Mouse (Mus musculus) left cerebral cortex, adult 8-10 months (tissue): ENCODE measurements around the gene Rimbp2. TPM values are rescaled to one million over a fixed set of nuclear protein-coding genes. Genes with fewer than 3 reads are reported as not detected.
"Not testable (repeated sequence)": the region's sequence is repeated elsewhere in the genome, so short reads cannot be mapped to it uniquely, and the experiment has no call there.

Experiments used
- DNase-seq, 2 experiments: peaks; one replicate each; pipeline ENCODE4 v3.0.0; 2022; ENCODE audit warnings: low spot score in 2 of 2
- total RNA-seq, 4 experiments: library from RNA; stranded (reverse); gene quantifications; 2 replicates each; pipeline ENCODE4 v1.2.4; 2022

The Rimbp2 gene
- total RNA-seq, 4 experiments from 2014 or later, result 101 to 129 (median 109) TPM

DNA sequence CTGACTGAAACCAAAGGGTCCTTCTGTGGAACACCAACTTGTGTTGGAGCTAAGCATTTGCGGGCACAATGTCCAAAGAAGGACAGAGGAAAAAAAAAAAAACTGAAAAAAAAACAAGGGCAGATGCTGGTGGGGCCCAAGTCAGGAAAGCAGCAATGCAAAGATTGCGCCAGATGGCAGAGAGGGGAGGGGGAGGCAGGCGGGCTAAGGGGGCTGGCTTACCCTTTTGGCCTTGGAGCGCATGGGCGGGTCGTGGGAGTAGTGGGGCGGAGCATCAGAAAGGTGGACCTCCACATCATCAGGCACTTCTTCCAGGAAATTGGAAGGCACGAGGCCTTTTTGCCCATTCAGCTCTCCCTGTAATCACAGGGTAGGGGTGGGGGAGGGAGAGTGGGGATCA, 192.2 kb downstream of the Rimbp2 start:
- DNase-seq, result no peak

DNA sequence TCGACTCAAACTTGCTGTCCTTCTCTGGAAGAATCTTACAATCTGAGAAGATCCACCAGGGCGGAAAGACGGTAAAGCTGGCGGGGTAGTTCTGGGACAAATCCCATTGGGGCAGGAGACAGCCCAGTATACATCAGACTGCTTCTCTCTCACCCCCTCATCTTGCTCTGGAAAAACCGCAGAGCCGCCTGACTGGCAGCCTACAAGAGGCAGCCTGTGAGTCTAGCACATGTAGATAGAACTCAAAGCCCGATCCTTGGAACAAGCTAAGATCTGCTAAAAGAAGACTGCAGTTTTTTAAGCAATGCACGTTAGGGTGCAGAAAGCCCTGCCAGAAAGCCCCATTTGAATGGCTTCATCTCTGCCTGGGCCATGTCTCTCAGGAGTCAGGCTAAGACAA, 207.0 kb downstream of the Rimbp2 start:
- peak in 1 of 2 experiments; percentile 10 for DNase-seq

DNA sequence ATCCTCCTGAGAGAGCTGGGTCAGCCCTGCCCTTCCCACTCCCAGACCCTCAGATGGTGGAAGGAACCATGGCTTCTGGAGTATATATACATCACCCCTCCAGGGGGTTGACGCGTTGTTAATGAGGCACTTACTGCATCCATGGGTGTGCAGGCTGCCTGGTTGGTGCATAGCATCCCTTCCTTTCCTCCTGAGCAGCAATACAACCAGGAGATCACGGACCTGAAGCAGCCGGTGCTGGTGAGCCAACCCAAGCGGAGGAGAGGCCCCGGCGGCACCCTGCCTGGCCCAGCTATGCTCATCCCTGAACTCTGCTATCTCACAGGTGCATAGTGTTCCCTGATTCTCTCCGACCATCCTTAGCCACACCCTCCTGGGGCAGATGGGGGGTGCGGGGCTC, 208.1 kb downstream of the Rimbp2 start:
- peak in 1 of 2 experiments; percentile 3 for DNase-seq

DNA sequence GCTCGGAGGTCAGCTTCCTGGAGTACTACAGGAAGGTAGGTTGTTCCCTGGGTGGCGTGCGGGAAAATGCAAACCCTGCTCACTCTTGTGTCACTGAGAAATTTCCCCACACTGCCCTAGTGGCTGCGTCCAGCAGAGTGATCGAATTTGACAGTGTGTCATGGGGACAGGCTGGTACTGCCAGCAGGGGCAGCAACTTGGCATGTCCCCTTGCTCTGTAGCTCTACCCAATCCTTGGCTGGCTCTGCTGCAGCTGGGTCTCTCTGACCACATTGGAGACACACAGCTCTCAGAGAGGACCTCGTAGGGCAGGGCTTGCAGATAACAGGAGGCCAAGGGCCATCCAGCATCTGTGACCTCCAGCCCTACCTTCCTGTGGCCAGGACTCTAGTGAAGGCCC, 208.9 kb downstream of the Rimbp2 start:
- no peak for DNase-seq

DNA sequence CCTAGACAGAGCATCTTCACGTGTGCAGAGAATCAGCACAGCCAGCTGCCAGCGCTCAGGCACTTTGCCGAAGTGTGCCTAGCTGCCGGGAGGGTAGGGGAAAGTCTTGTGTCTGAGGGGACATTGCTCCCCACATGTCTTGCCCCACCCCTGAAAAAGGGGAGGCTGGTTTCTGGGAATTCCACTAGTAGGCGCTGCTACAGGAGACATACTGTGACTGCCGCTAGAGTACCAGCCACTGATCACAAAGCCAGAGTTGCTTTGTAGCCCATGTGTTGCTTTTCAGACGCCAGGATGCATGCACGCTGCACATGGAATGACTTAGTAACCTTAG, 213.5 kb downstream of the Rimbp2 start:
- no peak for DNase-seq

DNA sequence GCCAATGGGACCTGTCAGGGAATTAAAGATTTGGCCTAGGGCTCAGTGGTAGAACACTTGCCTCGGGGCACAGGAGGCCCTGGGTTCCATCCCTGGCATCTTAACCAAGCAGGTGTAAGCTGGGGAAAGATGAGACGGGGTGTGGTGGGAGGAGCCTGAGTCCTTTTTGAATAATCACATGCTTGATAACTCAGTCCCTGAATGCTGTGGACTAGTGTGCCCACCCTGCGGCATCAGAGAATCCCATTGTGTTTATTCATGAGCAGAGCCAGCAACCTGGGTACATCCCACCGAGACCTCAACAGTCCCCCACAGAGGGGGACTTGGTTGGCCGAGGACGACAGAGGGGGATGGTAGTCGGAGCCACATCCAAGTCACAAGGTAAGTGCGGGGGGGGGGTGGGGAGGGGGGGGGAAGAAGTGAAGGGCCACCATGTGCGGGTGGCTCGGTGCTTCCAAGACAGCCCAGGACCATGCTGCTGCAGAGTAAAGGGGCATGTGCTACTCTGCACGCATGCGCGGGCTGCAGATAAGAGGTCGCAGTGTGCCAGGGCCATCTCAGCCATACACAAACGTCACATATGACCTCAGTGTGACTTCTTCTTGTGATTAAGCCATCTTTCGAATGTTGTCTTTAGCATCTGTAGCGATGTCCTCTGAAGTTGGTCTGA, 214.0 kb downstream of the Rimbp2 start:
- no peak for DNase-seq

DNA sequence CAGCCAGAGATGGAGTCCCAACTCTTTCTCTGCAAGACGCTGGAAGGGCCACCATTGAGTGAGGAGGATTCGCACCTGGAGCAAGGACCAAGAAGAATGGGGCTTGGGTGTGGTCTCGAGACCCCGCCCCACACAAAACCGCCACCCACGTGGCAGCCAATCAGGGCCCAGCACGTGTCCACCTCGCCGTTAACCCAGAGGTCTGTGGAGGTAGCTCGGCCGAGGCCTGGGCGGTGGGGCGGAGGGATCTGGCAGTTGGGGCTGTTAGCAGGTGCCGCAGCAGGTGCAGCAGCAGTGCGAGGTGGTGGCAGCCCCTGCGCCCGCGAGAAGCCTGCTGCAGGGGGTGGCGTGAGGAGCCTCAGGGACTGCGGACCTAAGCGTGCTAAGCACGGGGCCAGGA, 217.4 kb downstream of the Rimbp2 start:
- no peak for DNase-seq

DNA sequence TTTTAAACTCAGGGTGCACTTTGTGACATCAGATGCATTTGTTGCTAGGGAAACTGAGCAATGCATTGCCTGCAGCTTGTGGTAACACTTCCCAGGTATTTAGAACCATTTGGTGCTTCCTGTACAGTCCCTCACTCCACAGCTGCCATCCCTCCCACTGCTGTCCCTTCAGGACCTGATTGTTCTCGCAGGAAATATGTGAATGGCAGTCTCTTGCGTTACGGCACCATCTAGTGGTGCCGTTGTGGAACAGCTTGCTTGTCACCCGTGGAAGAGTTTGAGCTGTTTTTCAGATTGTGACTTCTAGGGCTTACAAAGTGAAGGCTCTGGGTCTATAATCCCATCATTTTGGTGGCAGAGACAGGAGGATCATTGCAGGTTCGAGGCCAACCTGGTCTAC, 219.3 kb downstream of the Rimbp2 start:
- DNase-seq, result peak in 1 of 2 experiments; percentile 37

DNA sequence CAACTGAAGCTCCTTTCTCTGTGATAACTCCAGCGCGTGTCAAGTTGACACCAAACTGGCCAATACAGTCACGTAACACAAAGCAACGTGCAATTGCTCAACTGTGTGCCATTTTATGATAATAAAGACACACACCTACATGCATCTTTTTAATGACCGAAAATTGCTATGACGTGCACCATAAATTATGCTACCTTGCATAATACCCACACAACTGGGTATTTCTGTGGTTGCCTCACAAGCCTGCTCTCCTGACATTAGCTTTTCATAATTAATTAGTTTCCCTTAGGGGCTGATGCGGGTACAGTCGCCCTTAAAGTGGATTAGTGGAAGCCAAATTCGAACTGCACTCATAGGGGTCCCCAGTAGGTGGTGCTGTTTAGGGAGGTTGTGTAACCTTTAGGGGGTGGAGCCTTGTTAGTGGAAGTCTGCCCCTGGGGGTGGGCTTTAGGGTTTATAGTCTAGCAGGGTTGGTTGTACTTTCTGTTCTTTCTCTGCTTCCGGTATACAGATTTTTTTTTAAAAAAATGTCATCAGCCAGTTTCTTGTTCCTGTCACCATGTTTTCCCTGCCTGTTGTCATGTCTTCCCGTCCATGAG, 220.8 kb downstream of the Rimbp2 start:
- DNase-seq, result no peak

DNA sequence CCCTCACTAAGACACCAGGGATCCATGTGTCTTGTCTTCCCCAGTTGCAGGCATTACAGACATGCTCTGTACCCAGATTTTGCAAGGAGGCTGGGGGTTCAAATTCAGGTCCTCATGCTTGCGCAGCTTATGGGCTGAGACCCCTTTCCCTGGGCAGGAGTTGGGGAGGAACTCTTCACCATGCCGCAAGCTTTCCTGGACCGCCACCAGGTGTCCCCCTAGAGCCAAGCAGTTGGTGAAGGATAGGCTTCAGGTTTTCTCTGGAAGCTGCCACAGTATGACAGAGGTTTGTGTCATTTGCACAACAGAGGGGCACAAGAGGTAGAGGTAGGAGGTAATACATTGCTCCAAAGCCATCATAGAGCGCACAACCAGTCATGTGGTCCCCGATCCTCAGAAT, 222.7 kb downstream of the Rimbp2 start:
- no peak for DNase-seq

DNA sequence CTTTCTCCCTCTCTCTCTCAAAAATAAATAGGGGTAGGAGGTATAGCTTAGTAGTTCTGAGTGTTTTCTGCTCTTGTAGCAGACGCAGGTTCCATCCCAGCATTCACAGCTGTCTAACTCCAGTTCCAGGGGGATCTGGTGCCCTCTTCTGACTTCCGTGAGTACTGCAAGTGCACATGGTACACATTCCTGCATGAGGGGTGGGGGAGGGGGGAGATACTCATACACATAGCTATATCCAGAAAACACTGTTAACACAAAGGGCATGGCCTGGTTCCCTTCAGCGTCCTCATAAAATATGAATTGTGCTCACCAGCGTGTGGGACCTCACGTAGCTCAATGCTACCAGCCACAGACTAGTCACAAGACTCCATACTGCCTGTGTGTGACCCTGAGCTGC, 223.9 kb downstream of the Rimbp2 start:
- DNase-seq, result no peak

DNA sequence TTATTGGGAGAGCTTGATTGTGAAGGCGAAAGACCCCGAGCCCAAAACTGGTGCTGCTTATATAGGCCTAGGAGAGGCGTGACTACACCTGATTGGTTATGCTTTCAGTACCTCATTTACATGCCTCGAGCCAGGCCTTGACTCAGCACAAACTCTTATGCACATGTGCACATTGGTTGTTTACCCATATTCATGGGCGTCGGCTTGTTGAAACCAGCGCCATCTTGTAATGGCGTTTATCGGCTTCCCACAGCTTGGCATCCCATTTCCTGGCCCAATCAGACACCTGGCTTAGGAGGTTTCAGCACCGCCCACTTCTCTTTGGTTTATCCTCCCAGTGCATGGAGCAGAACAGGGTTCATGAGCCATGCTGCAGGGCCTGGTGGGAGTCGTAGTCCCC, 232.8 kb downstream of the Rimbp2 start:
- not testable (repeated sequence) for DNase-seq

DNA sequence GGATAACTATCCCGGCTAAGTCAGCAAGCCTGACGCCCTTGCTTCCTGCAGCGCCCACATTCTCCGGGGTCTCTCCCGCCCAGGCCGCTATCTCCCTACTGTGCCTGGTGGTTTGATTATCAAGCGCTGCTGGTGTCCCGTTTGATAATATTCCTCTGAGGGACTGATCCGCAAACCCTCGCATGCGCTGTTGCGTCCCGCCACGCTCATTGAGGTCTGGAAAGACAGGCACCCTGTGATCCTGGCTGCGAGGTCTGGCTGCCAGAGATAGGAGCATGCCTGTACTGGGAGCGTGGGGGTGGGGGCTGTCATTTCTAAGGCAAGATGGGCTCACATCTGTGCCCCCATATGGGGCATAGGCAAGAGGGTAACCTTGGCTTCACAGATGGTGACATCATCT, 238.1 kb downstream of the Rimbp2 start:
- DNase-seq, result no peak

DNA sequence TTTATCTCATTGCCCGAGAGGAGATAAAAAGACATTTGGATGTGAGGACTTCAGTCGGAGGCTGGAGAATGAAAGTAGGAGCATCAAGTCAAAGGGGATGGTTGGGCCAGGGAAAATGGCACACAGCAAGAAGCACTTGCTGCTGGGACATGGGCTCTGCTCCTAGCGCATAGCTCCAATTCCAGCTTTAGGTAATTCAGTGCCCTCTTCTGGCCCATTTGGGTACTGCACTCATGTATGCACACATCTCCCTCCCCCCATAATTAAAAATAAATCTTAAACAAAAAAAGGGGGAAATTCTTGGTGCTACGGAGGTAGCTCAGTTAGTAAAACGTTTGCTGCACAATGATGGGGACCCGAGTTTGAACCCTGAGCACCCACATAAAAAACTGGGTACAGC, 241.4 kb downstream of the Rimbp2 start:
- DNase-seq, result no peak

DNA sequence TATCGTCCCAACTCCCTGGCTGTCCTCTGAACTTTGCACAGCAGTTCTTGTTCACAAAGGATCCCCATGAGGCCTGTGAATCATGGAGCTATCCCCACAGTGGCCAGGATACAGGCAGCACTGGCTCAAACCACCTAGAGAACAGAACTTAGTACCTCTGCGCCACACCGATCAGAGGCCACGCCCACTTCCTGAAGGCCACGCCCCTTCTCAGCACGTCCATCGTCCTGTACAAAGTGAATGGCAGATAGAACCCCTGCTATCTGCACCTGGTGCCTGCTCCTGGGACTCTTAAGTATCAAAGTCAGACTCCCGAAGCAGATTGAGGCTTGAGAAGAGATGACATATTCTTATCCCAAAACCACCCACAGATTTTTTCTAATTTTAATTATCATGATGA, 242.7 kb downstream of the Rimbp2 start:
- DNase-seq, result no peak

DNA sequence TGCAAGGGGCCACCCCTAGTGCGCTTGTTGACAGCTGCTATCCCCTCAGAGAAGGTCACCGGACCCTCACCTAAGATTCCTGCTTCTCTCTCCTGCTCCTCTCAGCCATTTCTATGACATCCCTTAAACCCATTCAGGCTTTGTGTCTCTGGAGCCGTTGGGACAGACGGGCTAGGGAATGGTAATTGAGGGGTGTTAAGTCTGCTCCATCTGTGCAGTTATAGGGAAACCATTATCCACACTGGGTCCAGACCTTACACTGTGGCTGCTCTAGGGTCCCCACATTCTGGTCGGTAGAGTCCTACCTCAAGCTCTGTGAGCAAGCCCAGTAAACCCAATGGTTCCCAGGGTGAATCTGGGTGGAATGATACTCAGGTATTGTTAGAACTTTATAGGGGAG, 244.4 kb downstream of the Rimbp2 start:
- DNase-seq, result no peak

Other genes starting within 250 kb of the Rimbp2 start
- gene Stx2, start 55.1 kb upstream of the Rimbp2 start, total RNA-seq, result 10 to 100 TPM; 20.9 to 27.5 (median 22.3) TPM
- gene Ran, start 66.6 kb upstream of the Rimbp2 start, total RNA-seq, result 100 to 1,000 TPM; 162 to 172 (median 168) TPM
- gene Adgrd1, start 143.3 kb upstream of the Rimbp2 start, total RNA-seq, result 1 to 10 TPM; 2.0 to 3.1 (median 2.8) TPM